Mouse (Mus musculus): Measurements from ENCODE around the gene Scgb1c1.

Scgb1c1 gene

GRCm38 (mm10) chr7:140845683-140846082, 336 bp downstream of the Scgb1c1 start:
- DNase-seq, result no peak

- DNase-seq, result no peak
These were observed 1.3 kb downstream of the Scgb1c1 start for GRCm38 (mm10) chr7:140846676-140847075.

- DNase-seq, result peak; percentile 54
These were observed 2.6 kb downstream of the Scgb1c1 start, which contains the start of gene Odf3 for GRCm38 (mm10) chr7:140847755-140848580. Odf3 (plus strand) TSS chr7:140847805.

GRCm38 (mm10) chr7:140848591-140848990, 3.2 kb downstream of the Scgb1c1 start:
- DNase-seq, result no peak

GRCm38 (mm10) chr7:140851916-140852315, 6.6 kb downstream of the Scgb1c1 start:
- DNase-seq, result no peak

GRCm38 (mm10) chr7:140853386-140853785, 8.0 kb downstream of the Scgb1c1 start:
- DNase-seq, result no peak

- DNase-seq, result no peak
These were observed 9.1 kb downstream of the Scgb1c1 start for GRCm38 (mm10) chr7:140854483-140854882.

- DNase-seq, result no peak
These were observed 9.8 kb downstream of the Scgb1c1 start for GRCm38 (mm10) chr7:140855181-140855580.

- DNase-seq, result peak; percentile 92
These were observed 10.8 kb downstream of the Scgb1c1 start, which contains the start of gene Gm45785 for GRCm38 (mm10) chr7:140855860-140856784. Gm45785 (minus strand) TSS chr7:140856331.

GRCm38 (mm10) chr7:140856785-140857549, 11.6 kb downstream of the Scgb1c1 start, which contains the start of gene Ric8a:
Ric8a (plus strand) TSS chr7:140856957.
- peak; percentile 92 for DNase-seq

GRCm38 (mm10) chr7:140857550-140858505, 12.5 kb downstream of the Scgb1c1 start, which contains the start of gene Bet1l:
Bet1l (minus strand) TSS chr7:140857577.
- no peak for DNase-seq

GRCm38 (mm10) chr7:140858746-140859145, 13.4 kb downstream of the Scgb1c1 start:
- no peak for DNase-seq

GRCm38 (mm10) chr7:140859997-140860396, 14.7 kb downstream of the Scgb1c1 start:
- DNase-seq, result no peak

GRCm38 (mm10) chr7:140860728-140861127, 15.4 kb downstream of the Scgb1c1 start:
- no peak for DNase-seq

GRCm38 (mm10) chr7:140864761-140865160, 19.4 kb downstream of the Scgb1c1 start:
- DNase-seq, result no peak

- no peak for DNase-seq
These were observed 28.9 kb downstream of the Scgb1c1 start for GRCm38 (mm10) chr7:140874224-140874623.

- no peak for DNase-seq
These were observed 32.0 kb downstream of the Scgb1c1 start for GRCm38 (mm10) chr7:140877364-140877763.

- DNase-seq, result no peak
These were observed 34.0 kb downstream of the Scgb1c1 start for GRCm38 (mm10) chr7:140879355-140879754.

GRCm38 (mm10) chr7:140880419-140880818, 35.1 kb downstream of the Scgb1c1 start:
- peak; percentile 48 for DNase-seq

GRCm38 (mm10) chr7:140880865-140881515, 35.6 kb downstream of the Scgb1c1 start:
- DNase-seq, result peak; percentile 36

Measured in kidney, postnatal 14 days (tissue).